Mouse (Mus musculus) MEL (cell line): ENCODE measurements around the gene Wdr82. TPM values are rescaled to one million over a fixed set of nuclear protein-coding genes. Genes with fewer than 3 reads are reported as not detected.
A peak's percentile ranks its signal among the peaks of the same experiment; 100 is the strongest.

Source experiments
- DNase-seq: peaks from one replicate; pipeline ENCODE4 v3.0.0; 2011; ENCODE audit warnings: low read depth, low spot score
- H3K27ac ChIP-seq: 2 replicates; pipeline ENCODE4 v1.5.1; 2012; ENCODE audit warnings: low read depth, mild to moderate bottlenecking, control low read depth, low read length, moderate library complexity; ENCODE audit not compliant: control insufficient read depth
- H3K27me3 ChIP-seq, 2 experiments: fragments of 150-350 bp in 1 of 2; sonication (generic) in 1 of 2; 2 replicates each; pipeline ENCODE4 v1.6.1; 2012; ENCODE audit warnings: low read length in 2 of 2, mild to moderate bottlenecking in 2 of 2, improper control_type of control experiment in 1 of 2, moderate library complexity in 1 of 2; ENCODE audit not compliant: insufficient read depth in 2 of 2, control insufficient read depth in 1 of 2
- H3K36me3 ChIP-seq, 2 experiments: 2 replicates each; pipeline ENCODE4 v1.6.1; 2012 to 2014; ENCODE audit warnings: low read length in 2 of 2, improper control_type of control experiment in 1 of 2, inconsistent platforms in 1 of 2, mild to moderate bottlenecking in 1 of 2; ENCODE audit not compliant: insufficient read depth in 2 of 2, control insufficient read depth in 1 of 2
- H3K4me1 ChIP-seq, 2 experiments: fragments of 150-350 bp in 1 of 2; sonication (generic) in 1 of 2; 2 replicates each; pipeline ENCODE4 v1.6.1; 2012; ENCODE audit warnings: low read length in 2 of 2, improper control_type of control experiment in 1 of 2, mild to moderate bottlenecking in 1 of 2; ENCODE audit not compliant: insufficient read depth in 2 of 2, control insufficient read depth in 1 of 2
- H3K4me3 ChIP-seq, 2 experiments: fragments of 150-350 bp in 1 of 2; sonication (generic) in 1 of 2; 2 replicates each; pipeline ENCODE4 v1.5.1; 2012; ENCODE audit warnings: low read depth in 2 of 2, low read length in 2 of 2, mild to moderate bottlenecking in 2 of 2, moderate library complexity in 2 of 2, control low read depth in 1 of 2, improper control_type of control experiment in 1 of 2; ENCODE audit not compliant: control insufficient read depth in 1 of 2, insufficient read depth in 1 of 2
- H3K79me2 ChIP-seq: 2 replicates; pipeline ENCODE4 v1.6.1; 2012; ENCODE audit warnings: mild to moderate bottlenecking, low read length, moderate library complexity; ENCODE audit not compliant: control insufficient read depth, poor library complexity, insufficient read depth
- H3K9ac ChIP-seq: 2 replicates; pipeline ENCODE4 v1.6.1; 2012; ENCODE audit warnings: low read depth, mild to moderate bottlenecking, control low read depth, low read length, moderate library complexity; ENCODE audit not compliant: control insufficient read depth, poor library complexity, severe bottlenecking
- H3K9me3 ChIP-seq: fragments of 150-350 bp; sonication (generic); replicated peaks from 2 replicates; pipeline ENCODE4 v1.6.1; 2012; ENCODE audit warnings: mild to moderate bottlenecking, low read length, improper control_type of control experiment, moderate library complexity; ENCODE audit not compliant: insufficient read depth
- BHLHE40 ChIP-seq: IDR thresholded peaks from 2 replicates; pipeline ENCODE4 v1.6.1; 2012; ENCODE audit warnings: low read depth, mild to moderate bottlenecking, inconsistent platforms, low read length, improper control_type of control experiment, borderline replicate concordance
- E2F4 ChIP-seq: IDR thresholded peaks from 2 replicates; pipeline ENCODE4 v1.6.1; 2011; ENCODE audit warnings: low read depth, low read length, improper control_type of control experiment, borderline replicate concordance
- ELF1 ChIP-seq: IDR thresholded peaks from 2 replicates; pipeline ENCODE4 v1.6.1; 2014; ENCODE audit warnings: low read depth, mild to moderate bottlenecking, inconsistent platforms, low read length, improper control_type of control experiment, moderate library complexity
- EP300 ChIP-seq, 2 experiments: IDR thresholded peaks; 2 replicates each; pipeline ENCODE4 v1.6.1; 2011; ENCODE audit warnings: improper control_type of control experiment in 2 of 2, low read length in 2 of 2, low read depth in 1 of 2, mild to moderate bottlenecking in 1 of 2
- GABPA ChIP-seq: IDR thresholded peaks from 2 replicates; pipeline ENCODE4 v1.6.1; 2012; ENCODE audit warnings: low read depth, mild to moderate bottlenecking, inconsistent platforms, low read length, improper control_type of control experiment, moderate library complexity
- MAX ChIP-seq: IDR thresholded peaks from 2 replicates; pipeline ENCODE4 v1.6.1; 2011; ENCODE audit warnings: low read length, improper control_type of control experiment
- NRF1 ChIP-seq: IDR thresholded peaks from 2 replicates; pipeline ENCODE4 v1.6.1; 2014; ENCODE audit warnings: low read depth, mild to moderate bottlenecking, inconsistent platforms, low read length, improper control_type of control experiment, moderate library complexity; ENCODE audit not compliant: poor library complexity, insufficient read depth, severe bottlenecking
- TAL1 ChIP-seq: IDR thresholded peaks from 2 replicates; pipeline ENCODE4 v1.6.1; 2012; ENCODE audit warnings: mild to moderate bottlenecking, inconsistent platforms, low read length, moderate library complexity, mixed read lengths
- UBTF ChIP-seq: IDR thresholded peaks from 2 replicates; pipeline ENCODE4 v1.6.1; 2012; ENCODE audit warnings: low read depth, mild to moderate bottlenecking, inconsistent platforms, low read length, improper control_type of control experiment, moderate library complexity, borderline replicate concordance; ENCODE audit not compliant: insufficient read depth
- ZNF384 ChIP-seq: IDR thresholded peaks from 2 replicates; pipeline ENCODE4 v1.6.1; 2012; ENCODE audit warnings: low read depth, mild to moderate bottlenecking, inconsistent platforms, low read length, improper control_type of control experiment
- polyA plus RNA-seq, 2 experiments: library from polyadenylated mRNA; stranded (reverse) in 1 of 2; unstranded in 1 of 2; fragments of >175 nt in 1 of 2; fragments of >200 nt in 1 of 2; gene quantifications; 2 replicates each; pipeline versions ENCODE4 v1.2.1 to v1.2.4; 2012; ENCODE audit warnings: low replicate concordance in 2 of 2, low read depth in 1 of 2; ENCODE audit not compliant: insufficient read length in 2 of 2, insufficient read depth in 1 of 2, missing spikeins in 1 of 2
- total RNA-seq: library from RNA; depleted of rRNA; stranded (reverse); fragments of 300-350 nt; gene quantifications from 2 replicates; pipeline ENCODE4 v1.2.3, GENCODE M21; 2012

Gene Wdr82
- total and polyA plus RNA-seq, 3 experiments, result 41.7 to 108 (median 72.2) TPM

DNA sequence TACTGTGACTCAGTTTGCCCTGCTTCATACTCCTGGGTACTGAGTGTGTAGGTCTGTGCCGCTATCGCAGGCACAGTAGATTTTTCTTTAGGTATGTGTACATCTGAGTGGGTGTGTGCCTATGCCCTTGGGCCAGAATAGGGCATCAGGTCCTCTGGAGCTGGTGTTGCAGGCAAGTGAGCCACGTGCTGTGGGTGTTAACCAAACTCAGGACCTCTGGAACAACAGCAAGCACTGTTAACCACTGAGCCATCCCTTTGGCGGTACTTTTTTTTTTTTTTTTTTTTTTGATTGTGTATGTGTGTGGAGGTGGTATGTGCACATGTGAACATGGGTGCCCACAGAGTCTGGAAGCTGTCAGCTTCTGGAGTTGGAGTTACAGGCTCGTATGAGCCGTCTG, 7.1 kb downstream of the Wdr82 start:
- H3K9ac ChIP-seq, result no peak overlapping the region
- no peak for TF ChIP-seq UBTF
- no peak for TF ChIP-seq GABPA
- no peak for TF ChIP-seq E2F4
- TF ChIP-seq MAX, result no peak
- TF ChIP-seq ZNF384, result 0 out of 2 replicates have a peak, but pooled peaks have one; percentile 19
- TF ChIP-seq EP300 (IDR thresholded peaks at IDR 0.05; ENCODE audit: low read depth in 1 of 2, low read length in 2 of 2), result no peak
- TF ChIP-seq BHLHE40, result no peak
- TF ChIP-seq NRF1, result no peak

DNA sequence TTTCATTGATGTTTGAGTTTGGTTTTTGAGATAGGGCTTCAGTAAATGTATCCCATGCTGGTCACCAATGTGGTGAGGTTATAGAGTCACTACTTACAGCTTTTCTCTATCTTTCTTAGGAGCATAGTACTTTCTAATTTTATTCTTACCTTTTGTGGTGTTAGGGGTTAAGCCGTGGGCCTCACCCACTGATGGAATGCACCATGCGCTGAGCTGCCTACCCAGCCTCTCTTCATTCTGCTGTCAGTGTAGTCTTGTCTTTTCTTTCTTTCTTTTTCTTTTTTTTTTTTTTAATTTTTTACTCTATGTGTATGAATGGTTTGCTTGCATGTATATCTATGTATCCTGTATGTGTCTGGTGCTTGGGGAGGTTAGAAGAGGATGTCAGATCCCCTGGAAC, 8.7 kb downstream of the Wdr82 start:
- DNase-seq, result no peak
- Histone ChIP-seq H3K36me3 (peaks cover 14 to 54% of the 10 kb centered on the region in 2 experiments), H3K4me3 (no peak overlapping the region), H3K27me3 (no peaks in the 10 kb centered on the region), H3K79me2 (peaks cover 29% of the 10 kb centered on the region), H3K9me3 (no peaks in the 10 kb centered on the region), H3K9ac (no peak overlapping the region), H3K27ac (no peak overlapping the region), H3K4me1 (peaks cover 0 to 9% of the 10 kb centered on the region in 2 experiments; a peak in 3 of 4 replicates)
- TF ChIP-seq TAL1, result no peak
- no peak for TF ChIP-seq EP300 (IDR thresholded peaks at IDR 0.05; ENCODE audit: low read depth in 1 of 2, low read length in 2 of 2)
- no peak for TF ChIP-seq ELF1

More for the DNA sequence above, 7.1 kb downstream of the Wdr82 start:
- Histone ChIP-seq H3K36me3 (peaks cover 30 to 44% of the 10 kb centered on the region in 2 experiments), H3K27ac (no peak overlapping the region), H3K4me3 (no peak overlapping the region), H3K4me1 (peaks cover 13 to 18% of the 10 kb centered on the region in 2 experiments), H3K79me2 (peaks cover 43% of the 10 kb centered on the region), H3K9me3 (no peaks in the 10 kb centered on the region), H3K27me3 (no peaks in the 10 kb centered on the region)
- DNase-seq, result no peak

DNA sequence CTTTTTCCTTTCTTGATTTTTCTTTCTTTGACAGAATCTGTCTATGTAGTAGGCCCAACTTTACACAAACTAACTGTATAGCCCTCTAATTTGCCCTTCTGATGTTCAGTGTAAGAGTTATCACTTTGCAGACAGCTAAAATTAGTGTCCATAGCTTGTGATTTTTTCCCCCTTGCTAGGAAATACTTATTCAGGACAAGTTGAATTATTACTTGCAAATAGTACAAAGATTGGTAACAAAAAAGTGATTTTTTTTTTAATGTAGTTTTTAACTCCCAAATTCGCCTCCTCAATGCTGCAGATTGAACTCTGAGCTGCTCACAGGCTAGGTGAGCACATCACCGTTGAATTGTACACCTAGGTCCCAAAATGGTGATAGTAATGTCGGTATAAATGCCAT, 9.2 kb downstream of the Wdr82 start:
- DNase-seq, result no peak
- H3K9ac ChIP-seq, result no peak overlapping the region
- no peak overlapping the region for H3K4me3 ChIP-seq
- peaks cover 24% of the 10 kb centered on the region for H3K79me2 ChIP-seq
- TF ChIP-seq TAL1 (no peak), ZNF384 (peak; percentile 78), MAX (no peak)
- H3K36me3 ChIP-seq, result peaks cover 9 to 59% of the 10 kb centered on the region in 2 experiments
- H3K4me1 ChIP-seq, result peaks cover 0 to 5% of the 10 kb centered on the region in 2 experiments; a peak in 3 of 4 replicates
- H3K27ac ChIP-seq, result no peak overlapping the region
- H3K9me3 ChIP-seq, result no peaks in the 10 kb centered on the region
- no peaks in the 10 kb centered on the region for H3K27me3 ChIP-seq
